Mouse (Mus musculus): ENCODE results near the gene Ccnjl. TPM values are rescaled to one million over a fixed set of nuclear protein-coding genes. Genes with fewer than 3 reads are reported as not detected.
A peak's percentile ranks its signal among the peaks of the same experiment; 100 is the strongest.

Ccnjl gene
- polyA plus RNA-seq, 1 experiment from 2014 or later: 44.0 TPM

DNA sequence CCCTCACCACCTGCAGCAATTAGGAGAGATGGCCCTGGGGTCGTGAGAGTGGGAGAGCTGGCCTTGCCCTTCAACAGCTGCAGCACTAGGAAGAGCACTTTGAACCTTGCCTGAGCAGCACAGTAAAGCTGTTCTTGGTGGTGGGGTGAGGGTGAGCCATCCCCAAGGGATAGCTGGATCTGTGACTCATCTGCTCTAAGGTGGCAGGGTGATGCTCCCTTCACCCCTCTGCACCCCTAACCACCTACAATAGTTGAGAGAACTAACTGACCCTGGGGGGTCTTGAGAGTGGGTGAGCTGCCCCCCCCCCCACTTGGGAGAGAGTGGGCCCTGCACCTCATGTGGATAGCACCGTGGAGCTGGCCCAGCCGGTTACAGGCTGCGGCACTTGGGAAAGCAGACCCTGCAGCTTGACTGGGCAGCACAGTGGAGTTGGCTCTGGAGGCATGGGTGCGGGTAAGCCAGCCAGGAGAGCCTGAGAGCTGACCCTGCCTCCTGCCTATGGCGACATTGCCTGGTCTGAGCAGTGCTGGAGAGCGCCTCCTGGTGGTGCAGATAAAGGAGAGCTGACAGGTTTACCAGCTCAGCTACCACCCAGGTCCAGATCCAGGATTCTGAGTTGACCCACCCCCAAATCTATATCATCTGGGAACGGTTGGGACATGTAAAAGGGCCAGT lies 12.1 kb upstream of the Ccnjl start:
- H3K4me3 ChIP-seq (ENCODE audit: low read depth, low read length): no peak overlapping the region
- H3K27me3 ChIP-seq (ENCODE audit: control insufficient read depth, insufficient read depth, low read length): no peaks in the 10 kb centered on the region
- DNase-seq (ENCODE audit: low spot score): peak; percentile 47
- H3K36me3 ChIP-seq (ENCODE audit: control insufficient read depth, insufficient read depth, low read length): no peaks in the 10 kb centered on the region
- peak; percentile 53; the same call in 1 of the 2 replicates for ATAC-seq (ENCODE audit: insufficient read depth, low FRiP score, low TSS enrichment)
- no peak overlapping the region for H3K4me2 ChIP-seq (ENCODE audit: low read depth)
- H3K27ac ChIP-seq (ENCODE audit: low read depth, low read length): no peak overlapping the region
- no peaks in the 10 kb centered on the region for H3K9me3 ChIP-seq (ENCODE audit: control insufficient read depth, low read length)
- WGBS: 29% methylated on average over 8 of the region's 8 CpGs
- H3K4me1 ChIP-seq (ENCODE audit: control insufficient read depth, insufficient read depth, low read length): no peaks in the 10 kb centered on the region
- H3K9ac ChIP-seq (ENCODE audit: low read length): no peak overlapping the region

DNA sequence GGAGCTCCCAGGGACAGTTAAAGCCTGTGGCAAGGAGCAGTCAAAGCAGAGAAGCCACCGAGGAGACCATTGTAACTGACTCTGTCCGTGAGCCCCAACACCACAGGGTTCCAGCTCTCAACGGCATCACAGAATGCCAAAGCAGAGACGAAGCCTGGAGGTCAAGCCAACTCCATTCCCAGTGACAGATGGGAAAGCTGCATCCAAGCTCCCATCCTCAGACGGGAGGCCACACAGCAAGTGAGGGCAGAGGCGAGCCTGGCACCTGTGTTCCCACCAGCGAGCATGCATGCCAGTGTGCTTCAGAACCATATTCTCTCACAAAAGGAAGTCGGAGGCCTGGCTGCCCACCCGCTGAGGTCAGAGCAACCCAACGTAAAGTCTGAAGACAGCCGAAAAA lies 10.9 kb upstream of the Ccnjl start:
- Histone ChIP-seq H3K27ac (ENCODE audit: low read depth, low read length) (no peak overlapping the region), H3K9ac (ENCODE audit: low read length) (no peak overlapping the region), H3K9me3 (ENCODE audit: control insufficient read depth, low read length) (no peaks in the 10 kb centered on the region), H3K4me1 (ENCODE audit: control insufficient read depth, insufficient read depth, low read length) (no peaks in the 10 kb centered on the region), H3K27me3 (ENCODE audit: control insufficient read depth, insufficient read depth, low read length) (no peaks in the 10 kb centered on the region), H3K4me3 (ENCODE audit: low read depth, low read length) (no peak overlapping the region), H3K4me2 (ENCODE audit: low read depth) (no peak overlapping the region), H3K36me3 (ENCODE audit: control insufficient read depth, insufficient read depth, low read length) (no peaks in the 10 kb centered on the region)
- ATAC-seq (ENCODE audit: insufficient read depth, low FRiP score, low TSS enrichment): no peak
- 76% methylated on average over 11 of the region's 11 CpGs for WGBS
- no peak for DNase-seq (ENCODE audit: low spot score)

DNA sequence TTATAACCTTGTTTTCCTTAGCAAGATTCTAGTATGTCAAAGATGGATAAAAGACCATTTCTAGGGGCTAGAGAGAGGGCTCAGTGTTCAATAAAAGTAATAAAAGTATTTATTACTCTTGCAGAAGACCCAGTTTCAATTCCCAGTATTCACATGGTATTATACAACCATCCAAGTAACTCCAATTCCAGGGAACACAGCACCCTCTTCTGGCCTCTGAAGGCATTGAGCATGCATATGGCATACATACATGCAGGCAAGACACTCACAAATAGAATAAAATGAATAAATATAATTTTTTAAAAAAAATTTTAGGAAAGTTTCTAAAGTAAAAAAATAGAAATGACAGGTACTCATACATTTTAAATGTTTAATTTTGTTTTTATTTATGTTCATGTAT lies 10.5 kb upstream of the Ccnjl start:
- Histone ChIP-seq H3K4me3 (ENCODE audit: low read depth, low read length) (no peak overlapping the region), H3K27me3 (ENCODE audit: control insufficient read depth, insufficient read depth, low read length) (no peaks in the 10 kb centered on the region)
- no peak for ATAC-seq (ENCODE audit: insufficient read depth, low FRiP score, low TSS enrichment)

DNA sequence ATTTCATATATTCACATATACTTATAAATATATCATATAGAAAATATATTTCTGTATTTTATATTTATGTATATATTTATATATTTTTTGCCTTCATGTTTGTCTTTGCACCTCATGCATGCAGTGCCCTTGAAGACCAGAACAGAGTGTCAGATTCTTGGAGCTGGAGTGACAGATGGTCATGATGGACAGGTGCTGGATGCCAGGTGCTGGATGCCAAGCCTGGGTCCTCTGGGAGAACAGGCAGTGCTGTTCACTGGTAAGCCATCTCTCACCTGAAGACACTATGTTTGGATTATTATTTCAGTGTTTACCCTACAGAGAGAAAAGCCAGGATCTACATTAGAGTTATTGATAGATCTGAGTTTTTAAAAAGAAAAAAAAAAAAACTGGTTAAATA lies 9.8 kb upstream of the Ccnjl start:
- no peak for ATAC-seq (ENCODE audit: insufficient read depth, low FRiP score, low TSS enrichment)
- Histone ChIP-seq H3K27ac (ENCODE audit: low read depth, low read length) (no peak overlapping the region), H3K36me3 (ENCODE audit: control insufficient read depth, insufficient read depth, low read length) (no peaks in the 10 kb centered on the region), H3K4me3 (ENCODE audit: low read depth, low read length) (no peak overlapping the region), H3K4me1 (ENCODE audit: control insufficient read depth, insufficient read depth, low read length) (no peaks in the 10 kb centered on the region), H3K27me3 (ENCODE audit: control insufficient read depth, insufficient read depth, low read length) (no peaks in the 10 kb centered on the region), H3K9ac (ENCODE audit: low read length) (no peak overlapping the region), H3K9me3 (ENCODE audit: control insufficient read depth, low read length) (no peaks in the 10 kb centered on the region), H3K4me2 (ENCODE audit: low read depth) (no peak overlapping the region)
- no peak for DNase-seq (ENCODE audit: low spot score)

More for the DNA sequence above, 10.5 kb upstream of the Ccnjl start:
- no peak overlapping the region for H3K9ac ChIP-seq (ENCODE audit: low read length)
- DNase-seq (ENCODE audit: low spot score): no peak
- no peaks in the 10 kb centered on the region for H3K9me3 ChIP-seq (ENCODE audit: control insufficient read depth, low read length)
- no peak overlapping the region for H3K27ac ChIP-seq (ENCODE audit: low read depth, low read length)
- no peak overlapping the region for H3K4me2 ChIP-seq (ENCODE audit: low read depth)
- H3K4me1 ChIP-seq (ENCODE audit: control insufficient read depth, insufficient read depth, low read length): no peaks in the 10 kb centered on the region
- H3K36me3 ChIP-seq (ENCODE audit: control insufficient read depth, insufficient read depth, low read length): no peaks in the 10 kb centered on the region

DNA sequence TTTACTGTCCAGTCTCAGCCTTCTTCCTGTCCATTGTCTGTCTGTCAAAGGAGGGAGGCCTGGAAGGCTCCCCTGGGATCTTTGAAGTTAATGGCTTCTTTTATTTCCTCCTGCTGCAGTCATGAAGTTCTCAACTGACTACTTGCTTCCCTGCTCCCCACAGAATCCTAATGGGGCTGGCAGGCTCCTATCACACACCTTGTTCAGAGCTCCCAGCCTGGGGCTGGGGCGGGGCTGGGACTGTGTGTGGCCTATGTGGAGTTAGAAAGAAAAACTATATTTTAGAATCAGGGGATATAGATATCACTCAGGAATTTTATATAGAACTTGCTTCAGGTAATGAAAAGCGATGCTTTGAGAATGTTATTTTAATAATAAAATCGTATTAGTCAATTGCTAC lies 8.1 kb upstream of the Ccnjl start:
- DNase-seq (ENCODE audit: low spot score) (no peak), ATAC-seq (ENCODE audit: insufficient read depth, low FRiP score, low TSS enrichment) (no peak)
- Histone ChIP-seq H3K4me3 (ENCODE audit: low read depth, low read length) (no peak overlapping the region), H3K9ac (ENCODE audit: low read length) (no peak overlapping the region), H3K27me3 (ENCODE audit: control insufficient read depth, insufficient read depth, low read length) (no peaks in the 10 kb centered on the region), H3K36me3 (ENCODE audit: control insufficient read depth, insufficient read depth, low read length) (no peaks in the 10 kb centered on the region), H3K9me3 (ENCODE audit: control insufficient read depth, low read length) (no peaks in the 10 kb centered on the region), H3K4me1 (ENCODE audit: control insufficient read depth, insufficient read depth, low read length) (no peaks in the 10 kb centered on the region), H3K4me2 (ENCODE audit: low read depth) (no peak overlapping the region), H3K27ac (ENCODE audit: low read depth, low read length) (no peak overlapping the region)
- 73% methylated on average over 3 of the region's 3 CpGs for WGBS

DNA sequence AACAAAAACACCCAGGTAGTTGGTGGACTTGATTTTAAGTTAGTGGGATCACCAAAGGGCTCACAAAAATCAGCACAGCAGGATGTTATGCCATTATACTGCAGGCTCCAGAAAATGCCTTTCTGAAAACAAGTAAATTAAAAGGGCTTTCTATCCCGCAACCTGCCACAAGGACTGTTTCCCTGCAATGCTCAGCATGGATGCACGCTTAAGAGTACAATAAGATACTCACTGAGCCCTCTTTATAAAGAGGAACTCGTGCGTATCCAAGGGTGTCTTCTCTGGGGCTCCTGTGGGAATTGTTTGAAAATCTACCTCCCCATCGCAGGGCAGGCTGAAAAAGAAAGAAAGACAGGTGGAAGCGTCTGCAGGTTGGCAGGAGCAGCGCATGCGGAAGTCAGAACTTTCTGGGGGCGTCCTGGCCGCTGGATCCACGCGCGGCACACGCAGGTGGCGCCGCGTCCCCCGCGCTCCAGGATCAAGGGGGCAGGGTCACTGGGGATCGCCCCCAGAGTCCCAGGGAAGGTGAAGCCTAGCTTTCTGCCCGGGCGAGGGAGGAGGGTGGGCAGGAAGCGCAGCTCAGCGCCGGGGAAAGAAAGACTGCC lies 404 bp upstream of the Ccnjl start:
- ATAC-seq (ENCODE audit: insufficient read depth, low FRiP score, low TSS enrichment) (peak; percentile 50), DNase-seq (ENCODE audit: low spot score) (no peak)
- Histone ChIP-seq H3K27ac (ENCODE audit: low read depth, low read length) (peak overlapping the region; percentile 87), H3K4me2 (ENCODE audit: low read depth) (peak overlapping the region; percentile 80), H3K9ac (ENCODE audit: low read length) (peak overlapping the region; percentile 86), H3K4me3 (ENCODE audit: low read depth, low read length) (peak overlapping the region; percentile 74), H3K27me3 (ENCODE audit: control insufficient read depth, insufficient read depth, low read length) (no peaks in the 10 kb centered on the region), H3K36me3 (ENCODE audit: control insufficient read depth, insufficient read depth, low read length) (no peaks in the 10 kb centered on the region), H3K4me1 (ENCODE audit: control insufficient read depth, insufficient read depth, low read length) (peaks cover 11% of the 10 kb centered on the region), H3K9me3 (ENCODE audit: control insufficient read depth, low read length) (no peaks in the 10 kb centered on the region)
- 1% methylated on average over 22 of the region's 25 CpGs for WGBS

DNA sequence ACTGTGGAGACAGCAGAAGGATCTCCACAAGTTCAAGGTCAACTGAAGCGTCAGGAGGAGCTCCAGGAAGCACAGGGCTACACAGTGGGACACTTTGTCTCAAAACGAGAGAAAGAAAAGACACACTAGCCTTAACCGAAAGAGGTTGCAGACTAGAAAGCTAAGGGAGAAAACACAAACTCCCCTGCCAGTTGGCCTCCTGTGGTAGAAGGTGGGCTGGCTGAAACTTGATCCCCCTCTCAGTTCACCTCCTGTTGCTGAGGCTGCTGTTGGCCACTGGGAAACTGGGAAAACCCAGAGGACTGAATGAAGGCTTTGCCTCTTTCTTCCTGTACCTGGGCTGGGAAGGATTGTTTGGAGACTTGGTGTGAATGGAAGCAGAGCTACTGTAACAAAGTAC lies 1.5 kb downstream of the Ccnjl start:
- Histone ChIP-seq H3K4me2 (ENCODE audit: low read depth) (peak overlapping the region; percentile 80), H3K36me3 (ENCODE audit: control insufficient read depth, insufficient read depth, low read length) (no peaks in the 10 kb centered on the region), H3K27me3 (ENCODE audit: control insufficient read depth, insufficient read depth, low read length) (no peaks in the 10 kb centered on the region), H3K4me1 (ENCODE audit: control insufficient read depth, insufficient read depth, low read length) (peaks cover 11% of the 10 kb centered on the region), H3K4me3 (ENCODE audit: low read depth, low read length) (peak overlapping the region; percentile 74), H3K9me3 (ENCODE audit: control insufficient read depth, low read length) (no peaks in the 10 kb centered on the region), H3K27ac (ENCODE audit: low read depth, low read length) (no peak overlapping the region), H3K9ac (ENCODE audit: low read length) (peak overlapping the region; percentile 18; the same call in 1 of the 2 replicates)
- 5% methylated on average over 3 of the region's 3 CpGs for WGBS
- ATAC-seq (ENCODE audit: insufficient read depth, low FRiP score, low TSS enrichment) (no peak), DNase-seq (ENCODE audit: low spot score) (no peak)

DNA sequence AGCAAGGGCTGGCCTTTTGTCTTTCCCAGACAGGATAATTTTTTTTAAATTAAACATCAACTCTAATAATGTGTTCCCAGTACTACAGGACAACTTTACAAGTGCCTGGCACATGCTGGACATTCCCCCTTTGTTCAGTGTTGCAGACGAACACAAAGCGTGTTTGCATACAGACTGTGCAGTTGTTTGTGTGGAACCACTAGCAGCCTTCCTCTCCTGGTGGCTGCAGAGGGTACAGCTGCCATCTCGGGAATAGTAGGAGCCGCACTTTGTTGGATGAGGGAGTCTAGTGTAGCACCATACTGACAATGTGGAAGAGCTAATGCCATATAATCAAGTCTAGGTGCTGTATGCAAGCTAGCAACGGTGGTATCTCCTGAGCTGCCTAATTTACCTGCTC lies 3.0 kb downstream of the Ccnjl start:
- Histone ChIP-seq H3K9me3 (ENCODE audit: control insufficient read depth, low read length) (no peaks in the 10 kb centered on the region), H3K9ac (ENCODE audit: low read length) (0 out of 2 replicates have a peak overlapping the region, but pooled peaks have one; percentile 18), H3K27me3 (ENCODE audit: control insufficient read depth, insufficient read depth, low read length) (no peaks in the 10 kb centered on the region), H3K4me3 (ENCODE audit: low read depth, low read length) (no peak overlapping the region), H3K36me3 (ENCODE audit: control insufficient read depth, insufficient read depth, low read length) (peaks cover 4% of the 10 kb centered on the region; the same call in 1 of the 2 replicates), H3K27ac (ENCODE audit: low read depth, low read length) (no peak overlapping the region), H3K4me2 (ENCODE audit: low read depth) (peak overlapping the region; percentile 80; the same call in 1 of the 2 replicates), H3K4me1 (ENCODE audit: control insufficient read depth, insufficient read depth, low read length) (peaks cover 11% of the 10 kb centered on the region)
- ATAC-seq (ENCODE audit: insufficient read depth, low FRiP score, low TSS enrichment) (no peak), DNase-seq (ENCODE audit: low spot score) (peak; percentile 30)
- 73% methylated on average over 5 of the region's 5 CpGs for WGBS

DNA sequence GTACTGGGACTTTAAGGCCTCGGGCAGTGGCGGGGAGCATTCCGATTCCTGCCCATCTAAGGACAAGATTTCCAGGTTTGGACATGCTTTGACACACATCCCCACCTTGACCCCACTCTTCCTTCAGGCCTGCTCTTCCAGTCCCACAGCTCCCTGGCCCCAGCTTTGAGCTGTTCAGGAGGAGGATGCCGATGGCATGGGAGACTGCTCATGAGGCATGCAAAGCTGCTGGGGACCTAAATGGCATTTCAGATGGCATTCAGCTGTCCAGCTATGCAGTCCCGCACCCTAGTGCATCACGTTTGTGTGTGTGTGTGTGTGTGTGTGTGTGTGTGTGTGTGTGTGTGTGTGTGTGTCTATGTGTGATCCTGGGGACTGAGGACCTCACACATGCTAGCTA lies 8.5 kb downstream of the Ccnjl start:
- WGBS: 88% methylated on average over 6 of the region's 6 CpGs
- H3K4me1 ChIP-seq (ENCODE audit: control insufficient read depth, insufficient read depth, low read length): no peaks in the 10 kb centered on the region; the same call in 1 of the 2 replicates
- no peak for DNase-seq (ENCODE audit: low spot score)
- no peaks in the 10 kb centered on the region for H3K27me3 ChIP-seq (ENCODE audit: control insufficient read depth, insufficient read depth, low read length)
- H3K4me2 ChIP-seq (ENCODE audit: low read depth): no peak overlapping the region
- no peak overlapping the region for H3K27ac ChIP-seq (ENCODE audit: low read depth, low read length)
- peaks cover 7% of the 10 kb centered on the region for H3K36me3 ChIP-seq (ENCODE audit: control insufficient read depth, insufficient read depth, low read length)
- H3K4me3 ChIP-seq (ENCODE audit: low read depth, low read length): no peak overlapping the region
- H3K9me3 ChIP-seq (ENCODE audit: control insufficient read depth, low read length): no peaks in the 10 kb centered on the region
- no peak for ATAC-seq (ENCODE audit: insufficient read depth, low FRiP score, low TSS enrichment)
- no peak overlapping the region for H3K9ac ChIP-seq (ENCODE audit: low read length)
